Mouse (Mus musculus): ENCODE data around the gene Zc3h4.

The Zc3h4 gene

GRCm38 (mm10) chr7:16399820-16400688 lies 656 bp upstream of the Zc3h4 start:
- 1% methylated on average over 77 of the region's 77 CpGs for WGBS

- whole genome bisulfite sequencing, result 0% methylated on average over 17 of the region's 17 CpGs
These were observed 1.3 kb downstream of the Zc3h4 start for GRCm38 (mm10) chr7:16401991-16402431.

- WGBS, result 4% methylated on average over 9 of the region's 9 CpGs
These were observed 1.7 kb downstream of the Zc3h4 start for GRCm38 (mm10) chr7:16402449-16402848.

GRCm38 (mm10) chr7:16402968-16403948 lies 2.5 kb downstream of the Zc3h4 start:
- WGBS, result 18% methylated on average over 21 of the region's 21 CpGs

GRCm38 (mm10) chr7:16404315-16405072 lies 3.8 kb downstream of the Zc3h4 start:
- 64% methylated on average over 3 of the region's 3 CpGs for WGBS

- WGBS, result 16% methylated on average over 2 of the region's 2 CpGs
These were observed 4.4 kb downstream of the Zc3h4 start for GRCm38 (mm10) chr7:16405073-16405455.

GRCm38 (mm10) chr7:16405516-16406351 lies 5.0 kb downstream of the Zc3h4 start:
- 20% methylated on average over 11 of the region's 11 CpGs for WGBS

GRCm38 (mm10) chr7:16406978-16407377 lies 6.3 kb downstream of the Zc3h4 start:
- WGBS, result 63% methylated on average over 3 of the region's 3 CpGs

GRCm38 (mm10) chr7:16411100-16411499 lies 10.4 kb downstream of the Zc3h4 start:
- 89% methylated on average over 5 of the region's 5 CpGs for WGBS

- WGBS, result 76% methylated on average over 8 of the region's 8 CpGs
These were observed 11.6 kb downstream of the Zc3h4 start for GRCm38 (mm10) chr7:16412220-16412896.

GRCm38 (mm10) chr7:16412930-16413329 lies 12.2 kb downstream of the Zc3h4 start:
- WGBS, result 73% methylated on average over 2 of the region's 2 CpGs

- 88% methylated on average over 3 of the region's 3 CpGs for WGBS
These were observed 14.7 kb downstream of the Zc3h4 start for GRCm38 (mm10) chr7:16415426-16415825.

- 68% methylated on average over 10 of the region's 10 CpGs for WGBS
These were observed 16.5 kb downstream of the Zc3h4 start for GRCm38 (mm10) chr7:16417141-16417771.

GRCm38 (mm10) chr7:16418713-16419112 lies 18.0 kb downstream of the Zc3h4 start:
- WGBS, result 89% methylated on average over 5 of the region's 5 CpGs

- WGBS, result 94% methylated on average over 8 of the region's 8 CpGs
These were observed 19.9 kb downstream of the Zc3h4 start for GRCm38 (mm10) chr7:16420493-16421118.

- WGBS, result 92% methylated on average over 18 of the region's 18 CpGs
These were observed 21.6 kb downstream of the Zc3h4 start for GRCm38 (mm10) chr7:16422222-16422856.

- 88% methylated on average over 9 of the region's 9 CpGs for WGBS
These were observed 23.0 kb downstream of the Zc3h4 start for GRCm38 (mm10) chr7:16423731-16424130.

- 91% methylated on average over 10 of the region's 10 CpGs for WGBS
These were observed 25.0 kb downstream of the Zc3h4 start for GRCm38 (mm10) chr7:16425721-16426120.

Data from cerebral cortex, adult 2 months (tissue).